Mouse (Mus musculus) adrenal gland, adult (tissue): ENCODE data around the gene Rnf208.

ENCODE experiments used
- DNase-seq, 2 experiments: peaks; one replicate each; pipeline ENCODE4 v3.0.0; 2022 to 2023; ENCODE audit warnings: low spot score in 1 of 2; ENCODE audit not compliant: inconsistent age in 2 of 2

Rnf208 gene

DNA sequence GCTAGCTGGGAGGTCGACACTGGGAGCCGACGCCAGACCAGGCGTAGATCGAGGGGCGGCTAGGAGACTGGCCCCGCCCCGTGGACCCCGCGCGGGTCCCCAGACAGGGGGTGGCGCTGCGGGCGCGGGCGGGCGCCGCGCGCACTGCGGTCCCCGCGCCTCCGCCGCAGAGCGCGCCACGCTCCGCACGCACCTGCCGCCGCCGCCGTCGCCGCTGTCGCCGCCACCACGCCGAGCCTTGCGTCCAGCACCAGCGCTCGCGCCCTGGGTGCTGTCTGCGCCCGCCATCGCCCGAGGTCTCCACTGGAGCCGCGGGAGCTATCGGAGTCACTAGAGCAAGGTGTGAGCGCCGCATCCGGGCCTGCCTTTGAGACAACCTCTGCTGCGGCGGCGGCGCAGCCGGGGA, at the start of gene Rnf208, which contains the start of gene Cysrt1:
TSS of gene Rnf208 (plus strand) at position 155 of the 406 bp plus-strand sequence.
TSS of gene Cysrt1 (minus strand) at position 352 of the 406 bp plus-strand sequence.
- DNase-seq, result peak in 1 of 2 experiments; percentile 46

- DNase-seq, result peak; percentile 84 to 93
Measured at GRCm38 (mm10) chr2:25193330-25193770, 48.7 kb upstream of the Rnf208 start.

GRCm38 (mm10) chr2:25194006-25194405, 48.0 kb upstream of the Rnf208 start:
- DNase-seq, result no peak

GRCm38 (mm10) chr2:25194486-25195171, 47.4 kb upstream of the Rnf208 start:
- peak in 1 of 2 experiments; percentile 68 for DNase-seq

DNA sequence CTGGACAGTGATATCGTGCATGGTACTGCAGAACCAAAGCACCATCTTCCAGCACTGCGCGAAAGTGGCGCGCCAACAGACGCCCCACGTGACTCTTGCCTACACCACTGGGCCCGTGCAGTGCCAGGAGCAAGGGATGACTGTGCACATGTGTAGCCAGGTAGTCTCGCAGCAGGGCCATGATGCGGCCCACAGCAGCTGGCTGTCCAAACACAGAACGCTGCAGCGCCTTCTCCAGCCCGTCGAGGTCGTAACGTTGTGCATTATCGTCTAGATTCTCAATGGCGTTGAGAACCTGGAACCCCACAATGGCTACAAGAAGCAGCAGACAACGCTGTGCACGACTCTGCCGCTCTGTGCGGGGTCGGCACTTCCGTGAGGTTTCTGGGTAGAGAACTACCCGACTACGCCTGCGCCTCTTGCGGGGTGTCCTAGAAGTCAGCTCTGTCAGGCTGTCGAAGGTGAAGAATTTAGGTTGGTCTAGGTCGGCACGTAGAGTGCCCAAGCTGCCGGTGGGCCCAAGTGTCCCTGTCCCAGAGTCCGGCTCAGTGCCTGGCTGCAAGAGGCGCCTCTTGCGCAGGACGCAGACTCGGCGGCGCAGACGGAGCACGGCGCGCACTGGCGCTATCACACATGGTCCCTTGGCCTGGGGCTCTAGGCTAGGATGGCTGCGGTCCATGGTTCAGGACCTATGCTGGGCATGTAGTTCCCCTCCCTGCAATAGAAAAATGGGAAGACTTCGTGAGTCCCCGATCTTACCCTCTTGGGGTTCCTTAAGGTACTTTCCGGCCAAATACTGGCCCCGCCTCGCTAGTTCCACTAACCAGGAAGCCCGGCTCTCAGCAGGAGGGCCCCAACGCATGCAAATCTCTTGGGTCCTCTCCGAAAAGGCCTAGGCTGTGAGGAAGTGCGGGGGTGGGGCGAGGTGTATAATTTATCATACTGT, 46.6 kb upstream of the Rnf208 start:
- peak; percentile 78 to 93 for DNase-seq

- DNase-seq, result peak; percentile 91 to 96
Measured at GRCm38 (mm10) chr2:25196172-25196954, 45.7 kb upstream of the Rnf208 start, which contains the start of gene Tor4a. Tor4a (minus strand) TSS chr2:25196886.

GRCm38 (mm10) chr2:25197191-25197590, 44.9 kb upstream of the Rnf208 start:
- no peak for DNase-seq

- no peak for DNase-seq
Measured at GRCm38 (mm10) chr2:25197946-25198345, 44.1 kb upstream of the Rnf208 start.

DNA sequence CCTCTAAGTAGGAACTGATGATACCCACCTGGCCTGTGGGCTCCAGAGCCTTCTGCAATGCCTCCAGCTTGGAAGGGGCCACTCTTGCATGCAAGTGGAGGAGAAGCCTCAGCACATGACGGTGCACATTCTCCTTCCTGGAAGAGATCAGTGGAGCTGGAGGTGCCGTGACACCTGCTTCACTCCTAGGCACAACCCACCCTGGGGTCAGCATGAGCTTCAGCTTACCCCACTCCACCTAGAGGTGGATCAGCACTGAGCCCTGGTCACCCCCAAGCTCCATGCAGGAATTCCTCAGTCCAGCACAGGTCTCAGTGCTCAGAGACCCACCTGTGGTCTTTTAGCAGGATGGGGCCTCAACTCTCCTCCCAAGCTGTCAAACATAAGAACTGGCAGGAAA, 41.4 kb upstream of the Rnf208 start:
- no peak for DNase-seq

- no peak for DNase-seq
Measured at GRCm38 (mm10) chr2:25203631-25204214, 38.3 kb upstream of the Rnf208 start.

DNA sequence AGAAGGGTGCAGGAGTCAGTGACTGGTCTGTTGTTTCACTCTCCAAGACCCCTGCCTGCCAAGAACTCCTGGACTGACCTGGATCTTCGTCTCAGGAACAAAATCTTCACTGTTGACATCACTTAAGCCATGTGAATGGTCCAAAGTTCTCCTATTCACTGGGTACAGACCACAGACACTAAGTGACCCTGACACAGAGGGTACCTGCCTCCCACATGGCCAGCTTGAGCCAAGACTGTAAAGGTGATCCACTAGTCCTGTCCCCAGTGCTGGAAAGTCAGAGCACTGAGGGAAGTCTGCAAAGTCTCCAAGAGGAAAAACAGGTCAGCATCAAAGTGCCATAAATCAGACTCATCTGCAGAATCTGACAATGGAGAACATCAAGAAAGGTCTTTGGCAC, 34.5 kb upstream of the Rnf208 start:
- DNase-seq, result no peak

GRCm38 (mm10) chr2:25210686-25211085, 31.4 kb upstream of the Rnf208 start:
- DNase-seq, result no peak

DNA sequence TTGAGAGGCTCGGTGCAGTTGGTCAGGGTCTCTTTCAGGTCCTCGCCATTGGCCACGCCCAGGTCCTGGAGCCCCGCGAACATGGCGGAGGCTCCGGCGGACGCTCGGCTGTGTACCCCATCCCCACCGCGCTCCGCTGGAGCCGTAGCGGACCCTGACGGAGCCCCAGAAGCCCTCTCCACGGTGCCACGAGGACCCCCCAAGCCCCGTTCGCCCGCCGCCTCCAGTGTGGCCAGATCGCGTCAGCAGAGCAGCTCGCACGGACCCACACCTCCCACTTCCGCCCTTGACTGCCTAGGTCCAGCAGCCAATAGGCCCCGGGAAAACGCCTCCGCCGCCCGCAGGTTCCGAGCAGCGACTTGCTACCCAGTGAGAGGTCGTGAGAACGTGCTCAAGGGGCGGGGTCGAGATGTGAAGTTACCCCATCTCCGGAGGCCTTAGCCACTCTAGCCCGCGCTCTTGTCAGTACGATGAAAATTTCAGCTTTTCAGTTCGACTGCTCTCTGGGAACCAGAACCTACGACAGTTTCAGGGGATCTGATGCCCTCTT, 30.9 kb upstream of the Rnf208 start, which contains the start of gene Nelfb:
TSS of gene Nelfb (minus strand) at position 369 of the 550 bp plus-strand sequence.
- peak; percentile 91 to 98 for DNase-seq

GRCm38 (mm10) chr2:25213266-25213865, 28.7 kb upstream of the Rnf208 start:
- DNase-seq, result no peak

DNA sequence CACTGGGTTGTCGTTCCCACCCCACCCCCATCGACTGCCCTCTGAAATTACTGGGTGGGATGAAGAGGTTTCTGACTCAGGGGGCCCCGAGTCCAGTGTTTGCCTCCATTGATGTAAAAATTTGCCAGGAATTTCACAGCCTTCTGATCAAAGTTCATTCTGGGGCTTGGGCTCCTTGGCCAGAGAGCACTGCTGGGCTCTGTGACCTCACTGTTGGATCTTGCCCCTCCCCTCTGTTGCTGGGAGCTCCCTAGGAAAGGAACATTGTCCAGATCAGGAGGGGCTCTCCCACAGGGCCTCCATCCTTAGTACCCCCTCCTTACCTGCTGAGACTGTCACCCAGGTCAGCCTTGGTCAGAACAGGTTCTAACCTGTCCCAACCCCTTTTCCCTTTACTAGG, 27.6 kb upstream of the Rnf208 start, which contains the start of gene Stpg3:
TSS of gene Stpg3 (minus strand) at position 194 of the 400 bp plus-strand sequence.
- no peak for DNase-seq

DNA sequence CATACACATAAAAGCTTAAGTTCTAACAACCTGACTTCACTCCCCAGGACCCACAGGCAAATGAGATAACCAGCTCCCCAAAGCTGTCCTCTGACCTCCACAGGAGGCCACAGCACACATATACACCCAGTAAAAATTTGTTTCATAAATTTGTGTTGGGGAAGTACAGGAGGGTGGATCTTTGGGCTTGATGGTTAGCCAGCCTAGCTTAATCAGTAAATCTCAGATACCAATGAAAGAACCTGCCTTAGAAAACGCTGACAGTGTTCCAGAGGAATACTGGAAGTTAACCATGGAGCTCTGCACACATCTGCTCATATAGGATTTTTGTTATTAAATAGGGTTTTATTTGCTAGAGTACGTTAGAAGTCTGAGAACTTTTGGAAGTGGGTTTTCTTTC, 24.4 kb upstream of the Rnf208 start:
- no peak for DNase-seq

- DNase-seq, result no peak
Measured at GRCm38 (mm10) chr2:25218445-25218844, 23.6 kb upstream of the Rnf208 start, which contains the start of gene Fam166a. Fam166a (plus strand) TSS chr2:25218745.

DNA sequence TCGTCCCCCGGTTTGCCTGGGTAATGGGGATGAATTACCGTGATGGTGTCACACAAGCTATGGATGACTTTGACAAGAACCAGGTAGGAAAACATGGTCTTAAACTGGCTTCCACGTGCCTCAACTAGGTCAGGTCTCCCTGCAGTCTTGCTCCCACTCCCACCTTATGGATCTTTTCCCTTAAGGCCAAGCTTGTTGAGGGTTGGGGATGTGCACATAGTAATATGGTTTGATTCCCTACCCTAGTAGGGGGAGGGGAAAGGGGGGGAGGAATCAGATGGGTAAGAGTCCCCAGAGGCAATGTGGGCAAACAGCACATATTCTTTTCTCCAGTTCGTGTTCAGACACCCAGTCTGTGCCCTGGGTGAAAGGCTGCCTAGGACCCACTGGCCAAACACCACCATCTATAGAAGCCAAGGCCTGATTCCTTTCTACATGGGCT, 20.7 kb upstream of the Rnf208 start:
- DNase-seq, result no peak

DNA sequence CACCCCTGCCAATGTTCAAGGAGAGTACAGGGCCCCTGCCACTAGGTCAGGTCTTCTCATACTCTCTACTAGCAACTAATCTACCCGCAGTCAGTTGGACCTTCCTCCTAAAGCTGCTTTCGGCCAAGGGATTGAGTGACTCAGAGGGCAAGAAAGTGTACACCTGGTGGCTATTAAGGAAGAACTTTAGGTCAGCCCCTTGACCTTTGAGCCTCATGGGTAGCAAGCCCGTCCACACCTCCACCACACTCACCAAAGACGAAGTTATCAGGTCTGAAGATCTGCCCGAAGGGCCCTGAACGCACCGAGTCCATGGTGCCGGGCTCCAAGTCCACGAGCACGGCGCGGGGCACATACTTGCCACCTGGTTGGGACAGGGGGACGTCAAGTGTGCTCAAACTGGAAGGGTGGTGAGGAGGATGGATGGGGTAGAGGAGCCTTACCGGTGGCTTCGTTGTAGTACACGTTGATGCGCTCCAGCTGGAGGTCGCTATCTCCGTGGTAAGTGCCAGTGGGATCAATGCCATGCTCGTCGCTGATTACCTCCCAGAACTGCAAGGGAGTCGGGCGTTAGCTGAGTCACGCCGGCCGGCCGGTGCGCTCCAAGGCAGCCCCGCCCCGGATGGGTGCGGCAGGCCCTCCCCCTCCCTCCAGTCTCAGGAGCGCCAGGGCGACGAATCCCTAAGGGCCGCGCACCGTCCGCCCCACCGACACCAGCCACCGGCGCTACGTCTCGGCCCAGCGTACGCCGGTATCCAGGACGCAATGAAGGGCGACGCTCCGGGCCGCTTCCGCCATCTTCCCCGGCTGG, 18.2 kb upstream of the Rnf208 start:
- peak; percentile 94 to 97 for DNase-seq
